Mouse (Mus musculus): ENCODE measurements around the gene Cmtm7. TPM values are rescaled to one million over a fixed set of nuclear protein-coding genes. Genes with fewer than 3 reads are reported as not detected.

Cmtm7 gene
- polyA plus RNA-seq, 2 experiments from 2014 or later = 90.6 to 114 TPM

- no peak for ATAC-seq
Measured at GRCm38 (mm10) chr9:114794491-114794890, 12.8 kb upstream of the Cmtm7 start.

GRCm38 (mm10) chr9:114793764-114794295 is 12.2 kb upstream of the Cmtm7 start:
- no peak for ATAC-seq

- no peak for ATAC-seq
Measured at GRCm38 (mm10) chr9:114789989-114790388, 8.3 kb upstream of the Cmtm7 start.

- no peak for ATAC-seq
Measured at GRCm38 (mm10) chr9:114789557-114789956, 7.9 kb upstream of the Cmtm7 start.

GRCm38 (mm10) chr9:114788697-114789096 is 7.0 kb upstream of the Cmtm7 start:
- ATAC-seq = no peak

- ATAC-seq = peak; percentile 72
Measured at GRCm38 (mm10) chr9:114787716-114788115, 6.1 kb upstream of the Cmtm7 start.

GRCm38 (mm10) chr9:114787134-114787533 is 5.5 kb upstream of the Cmtm7 start:
- ATAC-seq = no peak

- no peak for ATAC-seq
Measured at GRCm38 (mm10) chr9:114785432-114786125, 3.9 kb upstream of the Cmtm7 start.

GRCm38 (mm10) chr9:114780746-114781525 is 720 bp downstream of the Cmtm7 start:
- ATAC-seq = peak; percentile 16

- no peak for ATAC-seq
Measured at GRCm38 (mm10) chr9:114779984-114780745, 1.5 kb downstream of the Cmtm7 start.

- ATAC-seq = no peak
Measured at GRCm38 (mm10) chr9:114778877-114779276, 2.8 kb downstream of the Cmtm7 start.

GRCm38 (mm10) chr9:114778047-114778390 is 3.6 kb downstream of the Cmtm7 start:
- peak; percentile 49 for ATAC-seq

GRCm38 (mm10) chr9:114777178-114778046 is 4.2 kb downstream of the Cmtm7 start:
- no peak for ATAC-seq

- ATAC-seq = no peak
Measured at GRCm38 (mm10) chr9:114776361-114776760, 5.3 kb downstream of the Cmtm7 start.

GRCm38 (mm10) chr9:114775272-114775671 is 6.4 kb downstream of the Cmtm7 start:
- ATAC-seq = no peak

- ATAC-seq = no peak
Measured at GRCm38 (mm10) chr9:114774629-114775028, 7.0 kb downstream of the Cmtm7 start.

- no peak for ATAC-seq
Measured at GRCm38 (mm10) chr9:114771565-114771964, 10.1 kb downstream of the Cmtm7 start.

GRCm38 (mm10) chr9:114770224-114770623 is 11.4 kb downstream of the Cmtm7 start:
- ATAC-seq = peak; percentile 87

- no peak for ATAC-seq
Measured at GRCm38 (mm10) chr9:114768066-114768465, 13.6 kb downstream of the Cmtm7 start.

GRCm38 (mm10) chr9:114767507-114767906 is 14.1 kb downstream of the Cmtm7 start:
- ATAC-seq = no peak

- no peak for ATAC-seq
Measured at GRCm38 (mm10) chr9:114767030-114767429, 14.6 kb downstream of the Cmtm7 start.

- ATAC-seq = no peak
Measured at GRCm38 (mm10) chr9:114763341-114763740, 18.3 kb downstream of the Cmtm7 start.
